Mouse (Mus musculus): ENCODE measurements at regions not wholly inside any gene's neighbourhood (a gene's known extent, or its start where the extent isn't known, plus 50 kb on each side); places are given as distances from the start of the nearest gene placed in this dataset.

DNA sequence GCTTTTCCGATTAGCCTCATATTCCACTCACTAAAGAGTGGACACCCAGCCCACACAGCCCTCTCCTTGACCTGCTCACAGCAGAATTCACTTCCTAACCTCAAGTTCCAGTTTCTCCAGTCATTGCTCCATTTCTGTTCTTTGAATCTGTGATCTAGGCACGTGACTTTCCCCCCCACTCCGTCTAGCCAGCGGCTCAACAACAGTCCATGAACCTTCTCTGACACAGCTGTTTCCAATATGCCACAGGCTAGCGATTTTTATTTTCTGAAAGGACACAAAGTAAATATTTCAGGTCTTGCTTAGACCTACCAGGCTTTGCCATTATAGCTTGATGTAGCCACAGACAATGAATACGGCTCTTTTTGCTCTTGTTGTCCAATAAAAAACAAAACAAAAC is 66.8 kb upstream of the Synm start:
- TF ChIP-seq CTCF (IDR thresholded peaks at IDR 0.05; ENCODE audit: extremely low read depth, insufficient read length, insufficient replicate concordance, low read depth, low read length): no peak
- no peak for TF ChIP-seq POLR2A (IDR thresholded peaks at IDR 0.05; ENCODE audit: low read depth, low read length)
